Mouse (Mus musculus): Measurements from ENCODE around the gene Barx1. TPM values are rescaled to one million over a fixed set of nuclear protein-coding genes. Genes with fewer than 3 reads are reported as not detected.
A peak's percentile ranks its signal among the peaks of the same experiment; 100 is the strongest.

Gene Barx1
- total RNA-seq (2022): not detected

DNA sequence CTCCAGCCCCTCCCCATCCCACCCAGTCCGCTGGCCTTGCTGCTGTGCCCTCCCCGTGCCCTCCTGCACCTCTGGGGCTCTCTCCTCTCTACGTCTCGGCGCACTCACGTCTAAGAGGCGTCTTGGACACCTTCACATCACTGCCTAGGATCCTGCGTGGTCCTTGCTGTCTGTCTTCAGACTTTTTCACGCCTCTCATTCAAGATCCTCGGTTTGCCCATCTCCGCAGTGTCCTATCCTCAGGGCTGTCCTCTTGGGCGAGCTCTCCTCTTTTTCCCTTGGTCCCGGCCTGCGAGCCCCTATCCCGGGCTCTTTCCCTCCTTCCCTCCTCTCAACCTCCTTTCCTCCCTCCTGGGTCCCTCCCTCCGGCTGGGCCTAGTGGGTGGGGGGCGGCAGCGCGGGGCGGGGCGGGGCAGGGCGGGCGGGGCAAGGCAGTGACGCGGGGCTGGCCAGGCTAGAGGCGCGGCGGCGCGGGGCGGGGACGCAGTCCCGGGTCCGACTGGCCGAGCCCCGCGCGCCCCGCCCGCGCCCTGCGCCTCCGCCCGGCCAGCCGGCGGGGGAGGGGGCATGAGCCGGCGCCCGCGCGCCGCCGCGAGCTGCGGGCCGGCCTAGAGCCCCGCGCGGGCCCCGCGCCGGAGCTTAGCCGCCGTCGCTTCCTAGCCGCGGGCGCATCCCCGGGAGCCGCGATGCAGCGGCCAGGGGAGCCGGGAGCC, at the start of gene Barx1:
Gene Barx1, plus strand, starts transcription at position 568 of the 713 bp plus-strand sequence.
- DNase-seq (ENCODE audit: low spot score in 2 of 2): no peak

DNA sequence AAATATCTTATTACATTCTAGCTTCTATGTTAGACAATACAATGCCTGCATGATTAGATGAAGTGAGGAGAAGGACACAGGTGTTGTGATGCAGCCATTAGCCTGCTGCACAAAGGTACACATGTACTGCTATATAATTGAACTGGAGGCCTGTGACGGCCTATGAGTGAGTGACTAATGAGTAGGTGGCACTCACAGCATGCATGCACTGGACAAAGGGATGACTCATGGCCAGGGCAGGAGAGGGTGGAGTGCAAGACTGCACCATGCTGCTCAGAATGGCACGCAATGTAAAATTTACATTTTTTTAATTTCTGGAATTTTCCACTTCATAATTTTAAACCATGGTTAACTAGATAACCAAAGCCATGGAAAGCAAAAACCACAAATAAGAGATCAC, 48.3 kb upstream of the Barx1 start:
- DNase-seq (ENCODE audit: low spot score in 2 of 2): no peak

DNA sequence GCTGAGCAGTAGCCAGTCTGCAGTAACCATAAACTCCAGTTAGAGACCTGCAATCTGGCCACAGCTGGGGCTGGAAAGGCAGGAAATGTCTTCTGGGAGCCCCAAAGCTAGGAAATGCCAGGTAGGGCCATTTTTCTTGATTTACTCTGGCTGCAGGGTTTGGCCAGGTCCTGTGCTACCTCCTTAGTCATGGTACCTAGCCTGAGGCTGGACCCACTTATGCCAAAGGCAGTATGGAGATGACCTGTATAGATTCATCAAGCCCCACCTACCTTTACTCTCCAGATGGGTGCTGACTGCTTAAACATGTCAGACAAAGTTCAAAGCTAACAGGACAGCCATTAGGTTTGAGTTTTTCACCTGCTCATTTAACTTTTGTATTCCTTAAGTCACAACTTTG, 45.0 kb upstream of the Barx1 start:
- no peak for DNase-seq (ENCODE audit: low spot score in 2 of 2)

DNA sequence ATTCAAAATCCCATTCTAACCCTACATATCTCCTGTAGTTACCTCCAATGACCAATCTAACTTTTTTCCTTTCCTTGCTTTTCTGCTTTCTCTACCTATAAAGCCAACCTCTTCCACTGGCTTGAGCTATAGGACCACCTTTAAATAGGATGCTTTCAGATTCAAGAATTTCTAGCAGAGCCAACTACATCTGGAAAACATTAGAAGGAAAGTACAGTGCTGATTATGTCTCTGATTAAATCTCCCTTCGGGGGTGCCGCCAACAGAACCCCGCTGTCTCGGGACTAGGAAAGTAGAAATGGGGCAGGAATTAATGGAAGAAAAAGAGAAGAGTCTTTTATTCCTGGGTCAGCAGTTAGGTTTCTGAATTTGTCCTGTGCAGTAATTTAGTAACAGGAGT, 43.9 kb upstream of the Barx1 start:
- no peak for DNase-seq (ENCODE audit: low spot score in 2 of 2)

DNA sequence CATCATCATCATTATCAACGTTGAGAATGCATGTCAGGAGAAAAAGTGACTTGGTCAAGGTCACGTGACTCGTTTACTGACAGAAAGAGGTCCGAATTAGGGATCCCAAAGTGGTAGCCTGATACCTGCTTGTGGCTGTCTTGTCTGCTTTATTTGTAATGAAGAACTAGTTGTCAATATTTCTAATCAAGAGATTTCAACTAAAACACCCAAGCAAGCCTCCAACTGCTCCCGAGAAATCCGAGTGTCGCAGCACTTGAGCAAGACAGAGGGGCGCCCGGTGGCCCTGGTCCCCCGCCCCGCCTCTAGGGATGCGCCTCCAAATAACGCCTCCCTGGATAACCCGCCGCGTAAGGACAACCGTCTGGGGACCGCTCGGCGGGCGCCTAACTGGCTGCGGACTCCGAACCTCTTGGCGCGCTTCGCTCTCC, 37.8 kb upstream of the Barx1 start:
- no peak for DNase-seq (ENCODE audit: low spot score in 2 of 2)

DNA sequence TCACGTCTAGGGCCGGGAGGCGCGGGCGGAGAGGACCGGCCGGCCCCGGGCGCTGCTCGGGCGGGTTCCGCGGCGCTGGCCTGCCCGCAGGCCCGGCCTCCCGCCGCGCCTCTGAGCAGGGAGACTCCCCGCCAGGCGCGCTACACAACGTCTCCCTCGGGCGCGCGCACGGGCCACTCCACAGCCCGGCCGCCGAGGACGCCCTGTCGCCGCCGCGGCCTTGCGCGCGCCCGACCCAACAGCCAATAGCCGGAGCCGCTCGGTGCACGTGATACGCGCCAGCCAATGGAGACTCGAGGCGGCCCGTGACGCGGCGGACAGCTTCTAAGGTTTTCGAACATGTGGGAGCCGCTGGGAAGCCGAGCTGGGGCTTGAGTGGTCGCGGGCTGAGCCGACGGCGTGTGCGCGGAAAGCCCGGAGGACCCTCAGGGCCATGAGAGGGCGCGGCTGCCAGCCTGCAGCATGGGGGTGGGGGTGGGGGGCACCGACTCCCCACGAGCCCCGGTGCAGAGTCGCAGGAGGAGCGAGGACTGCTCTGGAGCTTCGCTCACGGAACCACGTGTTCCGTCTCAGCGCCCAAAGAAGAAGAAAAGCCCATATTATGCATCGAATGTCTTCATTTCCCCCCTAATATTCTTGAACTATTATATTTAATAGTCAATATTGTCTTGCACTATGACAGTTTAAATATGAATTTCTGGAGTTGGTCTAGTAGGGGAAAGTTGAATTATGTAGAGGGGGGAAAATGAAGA, 37.2 kb upstream of the Barx1 start, which contains the start of gene Ptpdc1:
Gene Ptpdc1, minus strand, starts transcription at position 232 of the 752 bp plus-strand sequence.
- DNase-seq (ENCODE audit: low spot score in 2 of 2): peak; percentile 96

DNA sequence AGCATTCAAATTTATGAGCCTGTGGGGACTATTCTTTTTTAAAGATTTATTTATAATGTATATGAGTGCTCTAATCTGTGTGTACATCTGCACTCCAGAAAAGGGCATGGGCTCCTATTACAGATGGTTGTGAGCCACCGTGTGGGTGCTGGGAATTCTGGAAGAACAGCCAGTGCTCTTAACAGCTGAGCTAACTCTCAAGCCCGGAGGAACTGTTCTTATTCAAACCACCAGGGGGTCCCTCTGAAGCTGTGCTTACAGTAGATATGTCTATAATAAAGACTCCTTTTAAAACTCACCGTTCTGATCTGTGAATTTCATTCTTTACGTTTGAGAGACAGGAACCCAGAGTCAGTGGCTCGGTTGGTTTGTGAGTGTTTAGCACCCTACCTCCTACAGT, 31.1 kb upstream of the Barx1 start:
- DNase-seq (ENCODE audit: low spot score in 2 of 2): no peak

DNA sequence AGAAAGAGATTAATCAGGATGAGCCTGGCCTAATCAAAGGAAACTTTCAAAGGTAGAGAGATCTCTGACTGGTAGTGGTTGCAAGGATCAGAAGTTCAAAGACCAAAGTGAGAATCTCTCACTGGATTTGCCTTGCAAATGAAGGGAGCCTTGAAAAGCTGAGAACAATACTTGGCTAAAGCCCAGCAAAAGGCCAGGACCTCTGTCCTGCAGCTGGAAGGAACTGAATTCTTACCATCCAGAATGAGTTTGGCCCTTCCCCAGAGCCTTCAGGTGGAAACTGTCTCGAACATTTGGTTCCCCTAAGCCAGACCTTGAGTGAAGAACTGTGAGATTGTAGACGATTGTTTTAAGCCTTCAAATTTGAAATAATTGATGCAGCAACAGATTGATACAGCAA, 25.1 kb upstream of the Barx1 start:
- DNase-seq (ENCODE audit: low spot score in 2 of 2): no peak

DNA sequence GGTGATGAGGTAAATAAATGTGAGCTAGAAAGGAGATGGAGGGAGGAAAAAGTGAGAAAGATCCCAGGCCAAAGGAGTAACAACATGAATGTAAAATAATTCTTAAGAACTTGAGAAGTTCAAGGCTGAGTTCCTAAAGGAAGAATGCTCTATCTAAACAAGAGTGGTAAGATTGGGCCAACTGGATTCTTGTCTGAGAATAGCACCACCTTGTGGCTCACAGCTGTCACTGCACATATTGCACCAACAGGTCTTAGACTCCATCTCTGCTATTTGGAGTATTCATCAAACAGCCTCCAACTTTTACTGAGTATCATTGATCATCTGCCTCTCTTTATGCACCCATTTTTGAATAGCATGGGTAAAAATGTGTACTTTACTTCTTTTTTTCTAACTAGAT, 23.2 kb upstream of the Barx1 start:
- no peak for DNase-seq (ENCODE audit: low spot score in 2 of 2)

DNA sequence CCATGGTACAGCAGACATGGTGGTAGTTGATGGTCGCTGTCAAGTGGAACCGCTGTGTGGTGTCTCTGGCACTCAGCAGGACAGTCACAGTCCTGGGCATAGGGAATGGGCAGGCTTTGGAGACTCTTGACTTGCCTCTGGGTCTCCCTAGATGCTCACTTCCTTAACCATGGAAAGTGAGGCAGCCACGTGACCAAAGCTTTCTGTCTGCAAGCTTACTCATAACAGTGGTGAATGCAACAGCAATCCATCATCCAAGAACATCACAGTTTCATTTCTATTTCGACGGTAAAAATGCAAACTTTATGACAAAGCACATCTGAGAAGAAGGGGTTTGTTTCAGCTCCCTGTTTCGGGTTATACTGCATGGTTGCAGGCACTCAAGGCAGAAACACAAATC, 19.7 kb upstream of the Barx1 start:
- DNase-seq (ENCODE audit: low spot score in 2 of 2): no peak

DNA sequence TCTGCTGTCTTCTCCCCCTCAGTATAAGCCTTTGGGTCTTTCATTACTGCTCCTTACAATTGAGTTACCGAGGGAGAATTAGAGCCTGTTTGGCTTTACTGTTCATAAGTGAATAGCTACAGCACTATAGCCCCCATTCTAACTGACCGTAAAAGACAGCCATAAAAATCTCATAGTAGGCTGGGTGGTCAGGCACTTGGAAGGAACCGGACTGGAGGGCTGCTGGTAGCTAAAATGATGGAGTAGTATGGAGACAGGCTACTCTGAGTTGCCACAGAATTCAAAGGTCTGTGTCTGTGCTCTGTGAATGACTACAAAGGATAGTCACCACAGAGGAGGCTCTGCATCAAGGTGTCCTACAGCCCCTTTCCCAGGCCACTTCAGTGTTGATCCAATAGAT, 18.8 kb upstream of the Barx1 start:
- no peak for DNase-seq (ENCODE audit: low spot score in 2 of 2)

DNA sequence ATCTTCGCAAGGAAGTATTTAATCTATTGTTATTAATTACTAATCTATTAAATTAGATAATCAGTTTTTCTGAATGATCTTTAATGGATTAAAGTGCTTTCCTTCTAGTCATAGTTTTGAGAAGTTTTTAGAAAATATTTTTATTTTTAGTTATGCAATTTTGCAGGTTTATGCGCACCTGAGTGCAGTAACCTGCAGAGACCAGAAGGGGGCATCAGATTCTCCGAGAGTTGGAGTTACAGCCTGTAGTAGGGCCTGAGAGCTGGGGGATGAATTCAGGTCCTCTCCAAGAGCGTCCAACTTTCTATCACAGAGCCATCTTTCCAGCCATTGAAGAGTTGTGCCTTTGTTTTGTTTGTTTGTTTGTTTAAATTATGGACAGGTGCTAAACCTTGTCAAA, 16.1 kb upstream of the Barx1 start:
- DNase-seq (ENCODE audit: low spot score in 2 of 2): no peak

DNA sequence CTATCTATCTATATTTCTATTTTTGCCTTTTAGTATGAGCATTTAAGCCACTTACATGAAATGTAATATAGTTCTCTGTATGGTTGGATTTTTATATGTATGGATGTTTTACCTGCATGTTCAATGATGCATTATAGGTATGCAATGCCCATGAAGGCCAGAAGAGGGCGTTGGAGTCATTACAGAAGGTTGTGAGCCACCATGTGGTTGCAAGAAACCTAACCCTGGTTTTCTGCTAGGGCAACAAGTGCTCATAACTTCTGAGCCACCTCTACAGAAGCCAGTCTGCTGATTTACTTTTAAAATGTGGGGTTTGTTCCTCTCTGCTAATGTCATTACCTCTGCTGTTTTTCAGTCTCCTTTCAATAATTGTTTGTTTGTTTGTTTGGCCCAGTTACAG, 12.2 kb upstream of the Barx1 start:
- no peak for DNase-seq (ENCODE audit: low spot score in 2 of 2)

DNA sequence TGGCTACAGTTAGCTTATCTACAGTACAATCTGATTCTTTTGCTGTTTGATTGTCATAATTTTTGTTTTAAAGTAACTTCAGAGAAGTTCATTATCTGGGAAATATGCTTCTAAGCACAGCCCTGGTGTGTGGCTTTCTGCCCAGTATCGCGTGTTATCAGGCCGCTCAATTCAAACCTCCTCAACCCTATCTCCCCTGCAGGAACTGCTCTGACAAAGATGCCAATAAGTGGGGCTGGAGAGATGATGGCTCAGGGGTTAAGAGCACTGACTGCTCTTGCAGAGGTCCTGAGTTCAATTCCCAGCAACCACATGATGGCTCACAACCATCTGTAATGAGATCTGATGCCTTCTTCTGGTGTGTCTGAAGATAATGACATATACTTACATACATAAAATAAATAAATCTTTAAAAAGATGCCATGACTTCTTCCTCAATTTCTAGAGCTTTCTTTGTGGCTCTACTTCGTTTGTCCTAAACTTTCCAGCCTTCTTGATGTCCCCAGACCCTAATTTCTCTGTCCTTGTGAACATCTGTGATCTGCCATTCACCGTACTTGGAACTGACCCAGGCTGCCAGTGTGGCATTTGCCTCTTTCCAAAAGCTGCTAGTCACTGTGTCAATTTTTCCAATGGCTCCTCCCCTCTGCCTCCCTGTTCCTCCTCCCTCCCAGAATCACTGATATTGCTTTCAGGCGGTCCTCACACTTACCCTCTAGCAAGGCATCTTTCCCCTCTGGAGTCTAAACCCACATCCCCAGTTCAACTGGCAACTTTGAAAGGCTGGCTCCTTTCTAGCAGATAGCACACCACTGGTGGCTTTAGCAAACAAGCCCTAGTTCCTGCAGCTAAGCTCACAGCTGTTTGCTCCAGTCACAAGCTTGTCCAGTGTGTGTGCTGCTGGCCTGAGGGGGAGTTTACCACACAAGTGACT, 11.4 kb upstream of the Barx1 start:
- no peak for DNase-seq (ENCODE audit: low spot score in 2 of 2)

DNA sequence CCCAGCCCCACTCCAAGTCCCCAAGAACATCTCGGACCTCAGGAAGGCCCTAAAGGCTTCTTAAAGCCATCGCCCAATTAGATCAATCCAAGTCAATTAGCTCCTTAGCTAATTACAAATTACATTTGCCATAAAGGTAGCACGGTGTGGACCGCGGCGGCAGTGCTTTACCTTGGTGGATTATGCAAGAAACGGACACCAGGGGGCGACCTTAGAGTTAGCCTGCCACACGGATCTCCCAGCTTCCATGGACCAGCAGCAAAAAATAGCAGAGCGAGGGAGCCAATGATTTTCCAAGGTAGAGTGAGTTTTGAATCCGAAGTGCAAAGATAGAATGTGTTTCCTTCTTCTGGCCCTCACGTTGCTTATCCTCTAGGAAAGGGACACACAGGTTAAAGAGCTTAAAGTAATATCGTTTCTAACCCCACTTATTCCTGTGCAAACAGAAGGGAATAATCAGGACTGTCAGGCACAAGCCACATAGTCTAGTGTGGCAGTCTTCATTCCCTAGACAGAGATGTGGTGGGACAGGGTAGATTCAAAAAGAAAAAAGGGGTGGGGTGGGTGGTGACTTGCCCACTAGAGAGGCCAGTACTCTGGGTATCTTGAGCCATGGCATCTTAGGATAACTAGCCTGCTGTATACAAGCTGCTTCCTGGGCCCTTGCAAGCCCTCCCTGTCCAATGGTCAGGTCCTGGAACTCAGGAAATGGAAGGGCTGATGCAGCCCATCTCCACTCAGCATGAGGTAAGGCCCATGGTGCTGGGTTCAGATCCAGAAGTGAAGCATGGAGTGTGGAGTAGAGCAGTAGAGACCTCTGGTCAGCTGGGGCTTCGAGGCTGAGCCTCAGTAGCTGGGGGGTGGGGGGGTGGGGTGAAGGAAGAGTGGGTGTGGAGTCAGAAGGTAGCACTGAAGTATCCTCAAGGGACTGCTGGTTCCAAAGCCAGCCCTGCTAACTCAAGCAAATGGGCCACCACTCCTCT, 8.7 kb upstream of the Barx1 start:
- no peak for DNase-seq (ENCODE audit: low spot score in 2 of 2)

DNA sequence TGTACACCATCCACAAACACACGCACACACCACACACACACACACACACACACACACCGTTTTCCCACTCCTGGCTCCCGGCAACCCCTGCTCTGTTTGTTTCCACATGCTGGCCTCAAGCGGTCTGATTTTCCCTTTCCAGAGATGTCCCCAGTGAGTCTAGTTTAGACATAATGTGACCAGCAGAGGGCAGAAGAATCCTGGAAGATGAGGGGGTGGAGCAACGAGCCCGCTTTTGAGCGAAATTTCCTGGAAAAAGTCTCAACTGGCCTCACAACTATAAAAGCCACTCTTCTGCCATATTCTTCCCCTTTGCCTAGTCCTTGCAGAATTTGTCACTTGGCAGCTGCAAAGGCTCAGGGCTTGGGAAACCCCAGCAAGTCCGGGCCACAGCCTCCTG, 7.2 kb upstream of the Barx1 start:
- no peak for DNase-seq (ENCODE audit: low spot score in 2 of 2)

DNA sequence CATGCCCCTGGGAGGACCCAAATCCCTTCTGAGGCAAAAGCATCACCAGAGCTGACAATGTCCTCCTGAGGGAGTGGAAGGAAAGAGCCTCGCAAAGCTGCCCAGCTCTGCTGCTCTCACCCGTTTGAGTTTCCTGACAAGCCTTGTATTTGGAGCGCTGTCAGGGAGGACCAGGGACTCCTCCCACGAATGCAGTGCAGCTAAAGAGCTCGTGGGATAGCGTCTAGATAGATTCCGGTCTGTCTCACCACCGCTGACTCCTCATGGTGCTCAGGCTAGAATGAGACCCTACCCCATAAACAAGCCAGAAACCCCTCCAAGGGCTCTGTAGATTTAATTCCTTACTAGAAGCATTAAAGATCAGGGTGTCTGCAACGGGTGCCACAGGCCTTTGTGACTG, 5.0 kb upstream of the Barx1 start:
- no peak for DNase-seq (ENCODE audit: low spot score in 2 of 2)

DNA sequence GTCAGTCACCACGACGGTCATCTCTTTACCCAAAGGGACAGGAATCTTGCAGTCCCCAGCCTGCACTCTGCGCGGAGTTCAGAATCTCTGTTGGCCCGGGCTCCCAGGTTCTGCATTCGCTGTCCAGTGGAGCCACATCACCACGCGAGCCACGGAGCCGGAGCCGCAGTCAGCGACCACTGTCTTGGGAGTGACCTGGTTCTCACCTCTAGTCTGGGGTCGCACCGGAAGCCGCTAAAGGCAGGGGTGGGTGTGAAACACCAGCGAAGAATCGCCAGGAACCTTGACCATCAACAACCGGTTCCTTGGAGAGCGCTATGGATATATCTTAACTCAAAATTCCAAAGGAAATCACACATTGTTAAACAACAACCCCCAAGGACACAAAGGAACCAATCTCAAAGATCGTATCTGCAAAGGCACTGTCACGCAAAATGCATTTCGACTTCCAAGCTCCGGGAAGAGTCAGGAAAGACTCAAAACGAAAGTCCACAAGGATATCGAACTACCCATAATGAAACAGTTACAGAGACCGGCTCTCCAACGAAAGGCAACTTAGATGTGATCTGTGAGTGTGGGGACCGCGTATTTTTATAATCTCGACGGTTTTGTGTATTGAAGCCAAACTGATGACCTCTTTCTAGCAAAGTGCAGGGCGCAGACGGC, 4.1 kb upstream of the Barx1 start:
- DNase-seq (ENCODE audit: low spot score in 2 of 2): no peak

DNA sequence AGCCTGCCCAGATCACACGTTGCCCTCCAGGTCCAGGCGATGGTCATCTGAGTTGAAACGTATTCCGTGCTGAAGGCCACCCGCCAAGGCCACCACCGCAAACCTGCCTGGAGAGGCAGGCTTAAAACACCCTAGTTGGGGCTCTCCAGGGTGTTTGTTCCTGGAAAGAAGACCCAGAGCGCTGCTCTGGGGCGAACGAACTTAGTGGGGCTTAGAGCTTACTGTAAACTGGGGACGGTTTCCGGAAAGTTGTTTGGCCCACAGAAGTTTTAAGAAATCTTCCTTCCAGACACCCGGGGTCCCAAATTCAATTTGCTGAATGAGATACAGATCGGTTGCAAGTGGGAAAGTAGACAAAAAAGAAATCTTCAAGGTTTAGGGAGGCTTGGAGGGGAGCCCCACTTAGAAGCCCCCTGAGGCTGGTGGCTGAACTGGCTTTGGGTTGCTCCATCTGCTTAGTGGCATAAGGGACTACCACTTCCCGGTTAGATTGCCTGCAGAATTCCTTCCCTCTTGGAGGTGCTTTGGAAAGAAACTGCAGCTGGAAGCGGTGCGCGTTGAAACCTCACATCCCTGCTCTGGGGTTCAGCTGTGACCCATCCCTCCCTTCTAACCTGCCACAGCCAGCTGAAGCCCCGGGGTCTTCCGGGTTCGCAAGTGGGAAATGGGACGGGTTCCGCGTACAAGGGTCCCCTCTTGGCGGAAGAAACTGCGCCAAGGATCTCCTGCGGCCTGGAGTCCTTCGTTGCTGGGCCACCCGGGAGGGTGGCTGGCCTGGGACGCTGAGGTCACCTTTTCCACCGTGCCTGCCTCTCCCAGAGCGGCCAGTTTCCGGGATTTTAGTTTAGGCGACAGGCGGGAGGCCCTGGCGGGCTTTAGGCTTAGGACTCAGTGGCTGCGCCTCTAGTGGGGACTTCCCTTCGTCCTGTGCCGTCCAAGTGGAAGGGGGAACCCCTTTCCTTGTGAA, 3.3 kb upstream of the Barx1 start:
- DNase-seq (ENCODE audit: low spot score in 2 of 2): no peak

Data from left cerebral cortex, adult 8-10 months (tissue).